Mouse (Mus musculus): ENCODE data around the gene Atxn7l1.

- TF ChIP-seq POLR2A (IDR thresholded peaks at IDR 0.05; ENCODE audit: low read depth, low read length), result no peak
- no peak for TF ChIP-seq CTCF (conservative IDR thresholded peaks at IDR 0.05; ENCODE audit: insufficient read depth, insufficient read length, low read depth, low read length)
These were observed 21.8 kb upstream of the Atxn7l1 start for GRCm38 (mm10) chr12:33125594-33126227.

Data from kidney, adult 2 months (tissue).